Comparison of ENCODE assay signal across 14 mouse cellular contexts in the genomic region with DNA sequence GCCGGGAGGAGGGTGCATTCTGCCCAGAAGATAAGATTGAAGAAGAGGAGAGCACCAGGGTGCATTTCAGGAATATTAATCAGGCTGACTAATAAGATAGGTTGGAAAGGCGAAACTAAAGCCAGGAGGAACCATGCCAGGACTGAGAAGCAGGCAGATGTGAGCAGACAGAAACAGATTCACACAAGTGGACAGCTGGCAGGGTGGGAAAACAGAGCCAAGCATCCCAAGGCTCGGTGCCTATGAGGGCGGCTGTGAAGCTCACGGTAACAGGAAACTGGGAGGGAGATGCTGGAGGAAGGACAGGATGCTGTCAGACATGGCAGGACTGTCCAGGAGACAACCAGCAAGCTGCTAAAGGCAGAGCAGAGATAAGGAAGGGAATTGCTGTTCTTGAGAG.
DNase-seq lines count a peak whose midpoint lies in the region; ATAC-seq lines count a peak whose summit lies in the region.
"Had no signal": no experiment of that assay in that cellular context is flagged by ENCODE, and none has a peak within 500 bp of the region (broad histone marks: within the 10 kb centered on the region; RNA-seq: fewer than 3 reads in every experiment).

No protein-coding gene starts in this region.

- H3K4me2 ChIP-seq in hindbrain, embryonic 11.5 days (replicated peaks; ENCODE audit: low read depth, low read length) = no peak overlapping the region
- no peak overlapping the region for H3K4me2 ChIP-seq in forebrain, embryonic 13.5 days
- H3K4me2 ChIP-seq: embryonic facial prominence, embryonic 12.5 days; heart, embryonic 13.5 days; limb, embryonic 12.5 days had no signal

- no peaks in the 10 kb centered on the region for H3K9me3 ChIP-seq in hindbrain, embryonic 10.5 days
- H3K9me3 ChIP-seq in hindbrain, embryonic 11.5 days (ENCODE audit: control insufficient read depth, low read length) = no peaks in the 10 kb centered on the region
- no peaks in the 10 kb centered on the region for H3K9me3 ChIP-seq in forebrain, embryonic 13.5 days (replicated peaks)
- H3K9me3 ChIP-seq: embryonic facial prominence, embryonic 12.5 days; heart, embryonic 13.5 days; limb, embryonic 12.5 days had no signal

- no peak for ATAC-seq in hindbrain, embryonic 11.5 days (ENCODE audit: low FRiP score)
- ATAC-seq in forebrain, embryonic 13.5 days = peak; percentile 46; the same call in 1 of the 2 replicates
- ATAC-seq: intestine, postnatal 0 days had no signal

- no peak overlapping the region for H3K9ac ChIP-seq in hindbrain, embryonic 11.5 days (ENCODE audit: low read depth, low read length)
- H3K9ac ChIP-seq in forebrain, embryonic 13.5 days = no peak overlapping the region
- H3K9ac ChIP-seq: embryonic facial prominence, embryonic 12.5 days; heart, embryonic 13.5 days; limb, embryonic 12.5 days had no signal

- H3K27me3 ChIP-seq in hindbrain, embryonic 10.5 days (ENCODE audit: insufficient read depth, poor library complexity, severe bottlenecking) = no peaks in the 10 kb centered on the region
- H3K27me3 ChIP-seq in hindbrain, embryonic 11.5 days (ENCODE audit: control insufficient read depth, insufficient read depth, low read length) = no peaks in the 10 kb centered on the region
- H3K27me3 ChIP-seq in forebrain, embryonic 13.5 days = no peaks in the 10 kb centered on the region
- H3K27me3 ChIP-seq: embryonic facial prominence, embryonic 12.5 days; heart, embryonic 13.5 days; limb, embryonic 12.5 days had no signal

- 86% methylated on average over 5 of the region's 5 CpGs for WGBS in hindbrain, embryonic 10.5 days
- 86% methylated on average over 5 of the region's 5 CpGs for WGBS in hindbrain, embryonic 11.5 days
- WGBS in forebrain, embryonic 13.5 days = 58% methylated on average over 5 of the region's 5 CpGs

- no peak overlapping the region for H3K4me3 ChIP-seq in hindbrain, embryonic 10.5 days
- H3K4me3 ChIP-seq in hindbrain, embryonic 11.5 days (ENCODE audit: low read depth, low read length) = no peak overlapping the region
- no peak overlapping the region for H3K4me3 ChIP-seq in forebrain, embryonic 13.5 days
- H3K4me3 ChIP-seq: embryonic facial prominence, embryonic 12.5 days; heart, embryonic 13.5 days; limb, embryonic 12.5 days had no signal

- peaks cover 46% of the 10 kb centered on the region for H3K36me3 ChIP-seq in hindbrain, embryonic 10.5 days
- H3K36me3 ChIP-seq in hindbrain, embryonic 11.5 days (ENCODE audit: control insufficient read depth, insufficient read depth, low read length) = no peaks in the 10 kb centered on the region
- 0 out of 2 replicates have a peak, but pooled peaks cover 6% of the 10 kb centered on the region for H3K36me3 ChIP-seq in forebrain, embryonic 13.5 days (ENCODE audit: poor library complexity, severe bottlenecking)
- H3K36me3 ChIP-seq: embryonic facial prominence, embryonic 12.5 days; heart, embryonic 13.5 days; limb, embryonic 12.5 days had no signal

- no peak for DNase-seq in hindbrain, embryonic 10.5 days (ENCODE audit: low spot score)
- no peak for DNase-seq in hindbrain, embryonic 11.5 days (ENCODE audit: low spot score)
- peak; percentile 40 for DNase-seq in MN1 (ENCODE audit: low spot score)
- peak; percentile 66 for DNase-seq in left cerebral cortex, postnatal 4 days
- no peak for DNase-seq in gastrocnemius, adult 8-10 months (ENCODE audit: low spot score in 2 of 2)
- no peak for DNase-seq in cerebellum, adult 9-10 months
- no peak for DNase-seq in lung, postnatal 4 days
- DNase-seq: adrenal gland, postnatal 36 days; cerebellum, adult 8-10 months had no signal

- H3K27ac ChIP-seq in hindbrain, embryonic 10.5 days = peak overlapping the region; percentile 37; the same call in 1 of the 2 replicates
- H3K27ac ChIP-seq in hindbrain, embryonic 11.5 days (ENCODE audit: low read depth, low read length) = no peak overlapping the region
- H3K27ac ChIP-seq in forebrain, embryonic 13.5 days = peak overlapping the region; percentile 63
- H3K27ac ChIP-seq: embryonic facial prominence, embryonic 12.5 days; heart, embryonic 13.5 days; limb, embryonic 12.5 days had no signal

- peaks cover 44% of the 10 kb centered on the region for H3K4me1 ChIP-seq in hindbrain, embryonic 10.5 days (replicated peaks)
- peaks cover 15% of the 10 kb centered on the region; the same call in 1 of the 2 replicates for H3K4me1 ChIP-seq in hindbrain, embryonic 11.5 days (replicated peaks; ENCODE audit: control insufficient read depth, insufficient read depth, low read length)
- peaks cover 52% of the 10 kb centered on the region for H3K4me1 ChIP-seq in forebrain, embryonic 13.5 days
- H3K4me1 ChIP-seq: heart, embryonic 13.5 days had no signal

- intact Hi-C loops in left cerebral cortex, postnatal 4 days (cut with DNase I) = no loop called here

Comparison
In these comparisons a context has a peak if more than half of its experiments do, and no peak if none do; other contexts are left out.
1. DNase-seq: peak in MN1 (single experiment) and left cerebral cortex, postnatal 4 days (single experiment); none in hindbrain, embryonic 10.5 days (single experiment), hindbrain, embryonic 11.5 days (single experiment), gastrocnemius, adult 8-10 months (0 of 2), cerebellum, adult 9-10 months (single experiment) and lung, postnatal 4 days (0 of 2).